Mouse (Mus musculus): Measurements from ENCODE around the gene Sectm1a. TPM values are rescaled to one million over a fixed set of nuclear protein-coding genes. Genes with fewer than 3 reads are reported as not detected.

Gene Sectm1a
- not detected for polyA plus RNA-seq (2017; shearing (Covaris generic))

DNA sequence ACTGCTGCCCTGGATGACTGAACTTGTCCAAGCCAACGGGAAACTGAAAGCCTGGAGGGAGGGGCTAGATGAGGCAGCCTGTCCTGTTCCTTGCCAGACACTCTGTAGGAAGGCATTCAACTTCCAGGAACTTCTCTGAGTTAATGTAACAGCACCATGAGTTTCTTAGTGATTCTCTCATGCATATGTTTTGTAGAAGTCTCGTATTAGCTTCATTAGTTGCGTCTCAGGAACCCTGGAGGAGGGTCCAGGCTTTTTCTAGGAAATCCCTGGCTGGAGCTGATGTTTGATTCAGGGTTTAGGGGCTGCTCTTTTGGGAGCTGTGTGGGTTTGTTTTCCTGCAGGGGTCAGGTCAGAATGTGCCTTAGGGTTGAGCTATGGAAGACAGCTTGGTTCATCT, at the start of gene Sectm1a:
Sectm1a (minus strand) TSS at position 101 of the 400 bp plus-strand sequence.

DNA sequence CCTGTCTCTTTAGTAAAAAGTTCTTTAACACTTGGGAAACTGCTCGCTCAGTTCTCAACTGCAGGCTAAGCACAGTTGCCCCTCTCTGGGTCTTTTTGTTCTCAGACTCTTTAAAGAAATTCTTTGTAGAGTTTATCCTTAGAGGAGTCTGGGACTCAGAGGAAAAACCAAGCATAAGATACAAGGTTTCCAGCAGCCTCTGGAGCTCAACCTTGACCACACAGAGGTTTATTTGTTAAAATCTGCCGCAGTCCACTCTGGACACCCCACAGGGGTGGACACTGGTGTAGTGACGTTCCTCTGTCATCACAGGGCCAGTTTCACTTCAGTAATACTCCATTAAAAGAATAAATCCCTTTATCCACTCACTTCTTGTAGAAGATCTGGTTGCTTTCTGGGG, 37.6 kb upstream of the Sectm1a start, which contains the start of gene Tex19.2:
Tex19.2 (minus strand) TSS at position 101 of the 400 bp plus-strand sequence.

DNA sequence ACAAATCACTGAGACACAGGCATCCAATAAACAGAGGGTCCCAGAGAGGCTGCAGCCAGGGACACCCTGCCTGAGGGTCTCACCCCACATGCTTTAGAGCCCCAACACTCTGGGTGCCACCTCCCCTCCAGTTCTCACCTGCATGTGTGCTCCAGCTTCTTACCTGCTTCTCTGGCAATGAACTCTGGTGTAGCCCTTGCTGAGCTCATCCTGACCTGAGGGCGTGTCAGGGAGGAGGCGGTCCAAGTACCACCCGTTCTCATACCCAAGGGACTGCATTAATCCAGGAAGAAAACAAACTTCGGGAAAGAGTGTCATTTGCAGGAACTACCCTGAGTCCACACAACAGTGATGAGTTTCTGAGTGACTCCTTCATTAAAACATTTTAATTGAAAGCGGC, 17.6 kb downstream of the Sectm1a start, which contains the start of gene Sectm1b:
Sectm1b (minus strand) TSS at position 191 of the 400 bp plus-strand sequence.

DNA sequence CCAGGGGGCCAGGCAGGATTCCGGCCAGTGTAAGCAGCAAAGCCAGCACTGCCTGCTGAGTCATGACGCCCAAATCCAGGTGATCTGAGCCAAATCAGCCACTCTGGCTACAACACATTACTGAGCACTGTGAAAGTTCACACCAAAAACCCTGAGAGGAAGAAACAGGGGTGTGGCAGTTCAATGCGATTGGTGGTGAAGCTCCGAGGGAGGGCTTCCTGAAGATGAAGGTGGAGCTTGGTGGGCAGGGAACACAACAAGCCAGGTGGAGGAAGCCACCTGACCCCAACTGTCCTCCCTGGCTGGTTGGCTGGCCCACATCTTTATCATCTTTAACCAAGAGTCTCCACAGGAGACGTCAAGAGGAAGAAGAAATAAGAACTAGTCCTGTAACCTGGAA, 41.7 kb downstream of the Sectm1a start, which contains the start of gene Cd7:
Cd7 (minus strand) TSS at position 117 of the 400 bp plus-strand sequence.

Other genes starting within 250 kb of the Sectm1a start
- gene Ccdc57, start 148.3 kb downstream of the Sectm1a start, polyA plus RNA-seq (2017; shearing (Covaris generic)), result 1 to 10 TPM in 1 of 2 experiments, under 1 TPM in 1; 0.48 to 1.1 TPM
- 1 to 10 TPM; 4.9 to 9.9 TPM for gene Slc16a3, start 132.7 kb downstream of the Sectm1a start, polyA plus RNA-seq (2017; shearing (Covaris generic))
- gene Csnk1d, start 89.9 kb downstream of the Sectm1a start, polyA plus RNA-seq (2017; shearing (Covaris generic)), result 100 to 1,000 TPM; 149 TPM
- 10 to 100 TPM; 74.6 to 85.2 TPM for gene Cd7, start 41.8 kb downstream of the Sectm1a start, polyA plus RNA-seq (2017; shearing (Covaris generic))
- not detected for gene Sectm1b, start 17.7 kb downstream of the Sectm1a start, polyA plus RNA-seq (2017; shearing (Covaris generic))
- 1 to 10 TPM in 1 of 2 experiments, not detected in 1; 1.9 TPM for gene Tex19.2, start 37.5 kb upstream of the Sectm1a start, polyA plus RNA-seq (2017; shearing (Covaris generic))
- gene Tex19.1, start 64.9 kb upstream of the Sectm1a start, polyA plus RNA-seq (2017; shearing (Covaris generic)), result not detected
- under 1 TPM in 1 of 2 experiments, not detected in 1; 0.98 TPM for gene Uts2r, start 79.1 kb upstream of the Sectm1a start, polyA plus RNA-seq (2017; shearing (Covaris generic))
- gene Hexdc, start 123.2 kb upstream of the Sectm1a start, polyA plus RNA-seq (2017; shearing (Covaris generic)), result 1 to 10 TPM; 2.6 to 3.7 TPM
- 10 to 100 TPM in 1 of 2 experiments, 1 to 10 TPM in 1; 5.7 to 13.2 TPM for gene Ogfod3, start 123.5 kb upstream of the Sectm1a start, polyA plus RNA-seq (2017; shearing (Covaris generic))
- gene Cybc1, start 148.1 kb upstream of the Sectm1a start, polyA plus RNA-seq (2017; shearing (Covaris generic)), result 100 to 1,000 TPM; 108 to 143 TPM
- gene Narf, start 156.0 kb upstream of the Sectm1a start, polyA plus RNA-seq (2017; shearing (Covaris generic)), result 10 to 100 TPM; 21.9 to 31.5 TPM
- gene Foxk2, start 178.8 kb upstream of the Sectm1a start, polyA plus RNA-seq (2017; shearing (Covaris generic)), result 10 to 100 TPM; 17.4 to 20.9 TPM

Measured in inflammation-experienced regulatory T-cells (primary cell).